Mouse (Mus musculus): Measurements from ENCODE around the gene Susd4. TPM values are rescaled to one million over a fixed set of nuclear protein-coding genes. Genes with fewer than 3 reads are reported as not detected.

Gene Susd4
- polyA plus RNA-seq, 1 experiment from 2014 or later, result 5.4 TPM

DNA sequence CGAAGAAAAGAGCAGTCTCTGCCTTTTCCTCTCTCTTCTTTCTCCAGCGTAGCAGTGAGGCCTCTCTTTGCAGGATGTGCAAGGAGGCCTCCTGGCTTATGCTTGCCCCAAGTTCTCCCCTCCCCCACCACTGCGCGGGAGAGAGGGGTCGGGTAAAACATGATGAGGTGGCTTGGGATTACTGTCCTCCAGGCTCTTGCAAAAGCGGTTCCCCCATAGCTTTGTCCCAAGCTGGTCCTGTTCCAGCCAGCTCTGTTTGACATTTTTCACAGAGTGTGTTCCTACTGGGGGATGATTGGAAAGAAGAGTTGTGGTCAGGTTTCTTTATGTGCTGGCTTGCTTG lies 105.4 kb downstream of the Susd4 start:
- 37% methylated on average over 6 of the region's 6 CpGs for WGBS (ENCODE audit: insufficient replicate concordance)
- Histone ChIP-seq H3K27ac (ENCODE audit: low read depth, low read length) (no peak overlapping the region), H3K4me2 (no peak overlapping the region), H3K4me3 (ENCODE audit: low read depth, low read length) (no peak overlapping the region), H3K27me3 (ENCODE audit: control insufficient read depth, insufficient read depth, low read length) (no peaks in the 10 kb centered on the region), H3K9me3 (replicated peaks; ENCODE audit: control insufficient read depth, low read length) (peaks cover 10% of the 10 kb centered on the region), H3K4me1 (ENCODE audit: control insufficient read depth, insufficient read depth, low read length) (no peaks in the 10 kb centered on the region; the same call in 1 of the 2 replicates), H3K9ac (ENCODE audit: low read depth, low read length) (no peak overlapping the region), H3K36me3 (ENCODE audit: control insufficient read depth, insufficient read depth, low read length) (no peaks in the 10 kb centered on the region)
- no peak for ATAC-seq (replicated peaks; ENCODE audit: insufficient number of reproducible peaks, low FRiP score, low TSS enrichment)

DNA sequence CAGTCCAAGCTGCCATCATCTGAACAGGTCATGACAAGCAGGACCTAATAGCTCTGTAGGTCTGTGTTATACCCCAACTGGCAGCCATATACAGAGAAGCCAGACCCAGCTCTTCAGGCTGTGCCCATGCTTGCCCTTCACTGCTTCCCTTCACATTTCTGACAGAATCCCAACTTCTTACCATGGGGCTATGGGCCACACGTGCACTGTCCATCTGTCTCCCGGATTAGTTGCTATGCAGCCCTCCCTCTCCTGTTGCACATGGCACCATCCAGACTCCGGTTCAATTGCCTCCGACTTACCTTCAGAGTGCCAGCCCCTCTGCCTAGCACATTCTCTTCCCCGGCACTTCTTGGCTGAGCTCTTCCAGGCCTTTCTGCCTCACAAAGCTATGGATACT lies 114.5 kb downstream of the Susd4 start:
- Histone ChIP-seq H3K27me3 (ENCODE audit: control insufficient read depth, insufficient read depth, low read length) (no peaks in the 10 kb centered on the region), H3K36me3 (ENCODE audit: control insufficient read depth, insufficient read depth, low read length) (no peaks in the 10 kb centered on the region), H3K9ac (ENCODE audit: low read depth, low read length) (no peak overlapping the region), H3K9me3 (replicated peaks; ENCODE audit: control insufficient read depth, low read length) (no peaks in the 10 kb centered on the region; the same call in 1 of the 2 replicates), H3K4me2 (no peak overlapping the region), H3K27ac (ENCODE audit: low read depth, low read length) (no peak overlapping the region), H3K4me1 (ENCODE audit: control insufficient read depth, insufficient read depth, low read length) (no peaks in the 10 kb centered on the region), H3K4me3 (ENCODE audit: low read depth, low read length) (no peak overlapping the region)
- no peak for ATAC-seq (replicated peaks; ENCODE audit: insufficient number of reproducible peaks, low FRiP score, low TSS enrichment)
- 94% methylated on average over 5 of the region's 5 CpGs for whole genome bisulfite sequencing (ENCODE audit: insufficient replicate concordance)

DNA sequence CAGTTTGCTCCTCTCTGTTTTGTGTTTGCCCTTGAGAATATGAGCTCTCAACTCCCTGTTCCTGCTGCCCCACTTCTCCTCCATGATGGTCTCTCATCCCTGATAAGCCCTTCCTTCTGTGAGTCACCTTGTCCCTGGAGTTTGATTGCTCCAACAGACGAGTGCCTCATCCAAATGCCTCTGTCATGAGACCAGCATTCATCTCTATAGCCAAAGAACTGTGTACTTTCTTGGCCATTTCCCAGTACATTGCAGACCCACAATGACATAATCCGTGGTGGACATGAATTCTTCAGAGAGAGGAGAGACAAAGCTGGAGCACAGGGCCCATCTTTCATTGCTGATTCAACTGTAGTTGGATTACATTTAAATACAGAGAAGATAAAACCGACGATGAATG lies 115.1 kb downstream of the Susd4 start:
- Histone ChIP-seq H3K4me3 (ENCODE audit: low read depth, low read length) (no peak overlapping the region), H3K9ac (ENCODE audit: low read depth, low read length) (no peak overlapping the region), H3K4me2 (no peak overlapping the region), H3K36me3 (ENCODE audit: control insufficient read depth, insufficient read depth, low read length) (no peaks in the 10 kb centered on the region), H3K4me1 (ENCODE audit: control insufficient read depth, insufficient read depth, low read length) (no peaks in the 10 kb centered on the region), H3K27me3 (ENCODE audit: control insufficient read depth, insufficient read depth, low read length) (no peaks in the 10 kb centered on the region), H3K9me3 (replicated peaks; ENCODE audit: control insufficient read depth, low read length) (no peaks in the 10 kb centered on the region; the same call in 1 of the 2 replicates), H3K27ac (ENCODE audit: low read depth, low read length) (no peak overlapping the region)
- ATAC-seq (replicated peaks; ENCODE audit: insufficient number of reproducible peaks, low FRiP score, low TSS enrichment), result no peak
- 79% methylated on average over 4 of the region's 4 CpGs for WGBS (ENCODE audit: insufficient replicate concordance)

DNA sequence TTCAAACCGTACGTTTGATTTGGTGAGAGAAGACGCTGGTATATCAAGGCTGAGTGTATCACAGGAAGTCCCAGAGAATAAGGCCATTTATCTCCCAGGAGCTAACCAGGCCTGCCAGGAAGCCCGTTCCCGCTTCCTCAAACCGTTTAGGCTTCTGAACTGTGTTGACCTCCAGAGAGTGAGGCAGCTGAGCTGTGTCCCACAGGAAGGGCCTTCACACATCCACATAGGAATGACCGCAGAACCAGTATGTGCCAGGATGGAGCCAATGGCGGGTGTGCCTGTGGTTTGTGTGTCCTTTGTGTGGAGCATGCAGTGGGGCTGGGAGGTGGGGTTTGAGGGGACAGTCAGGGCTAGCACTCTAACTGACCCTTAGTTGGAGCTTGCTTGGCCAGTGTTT lies 117.6 kb downstream of the Susd4 start:
- no peak overlapping the region for H3K4me3 ChIP-seq (ENCODE audit: low read depth, low read length)
- WGBS (ENCODE audit: insufficient replicate concordance), result 68% methylated on average over 8 of the region's 8 CpGs
- H3K27me3 ChIP-seq (ENCODE audit: control insufficient read depth, insufficient read depth, low read length), result no peaks in the 10 kb centered on the region
- H3K36me3 ChIP-seq (ENCODE audit: control insufficient read depth, insufficient read depth, low read length), result no peaks in the 10 kb centered on the region
- no peaks in the 10 kb centered on the region; the same call in 1 of the 2 replicates for H3K9me3 ChIP-seq (replicated peaks; ENCODE audit: control insufficient read depth, low read length)
- no peak overlapping the region for H3K27ac ChIP-seq (ENCODE audit: low read depth, low read length)
- ATAC-seq (replicated peaks; ENCODE audit: insufficient number of reproducible peaks, low FRiP score, low TSS enrichment), result no peak
- H3K4me1 ChIP-seq (ENCODE audit: control insufficient read depth, insufficient read depth, low read length), result no peaks in the 10 kb centered on the region
- H3K9ac ChIP-seq (ENCODE audit: low read depth, low read length), result no peak overlapping the region
- no peak overlapping the region for H3K4me2 ChIP-seq

DNA sequence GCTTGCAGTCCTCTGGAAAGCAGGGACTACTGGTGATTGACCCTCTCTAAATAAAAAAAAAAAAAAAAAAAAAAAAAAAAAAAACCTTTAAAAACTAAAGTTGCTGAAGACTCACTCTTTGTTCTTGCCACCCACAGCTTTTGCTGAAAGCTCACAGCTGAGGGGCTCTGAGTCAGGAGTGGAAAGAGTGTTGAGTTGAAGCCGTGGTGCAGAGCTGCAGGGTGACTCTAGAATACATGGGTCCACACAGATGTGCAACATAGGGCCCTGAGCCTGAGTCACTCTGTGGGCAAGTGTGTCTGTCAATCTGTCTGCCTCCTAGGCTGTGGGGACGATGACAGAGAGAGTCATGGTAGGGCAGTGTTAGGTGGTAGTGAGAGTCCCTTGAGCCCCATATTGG lies 119.0 kb downstream of the Susd4 start:
- no peak overlapping the region for H3K4me2 ChIP-seq
- H3K9ac ChIP-seq (ENCODE audit: low read depth, low read length), result no peak overlapping the region
- peaks cover 3% of the 10 kb centered on the region for H3K9me3 ChIP-seq (replicated peaks; ENCODE audit: control insufficient read depth, low read length)
- no peaks in the 10 kb centered on the region for H3K36me3 ChIP-seq (ENCODE audit: control insufficient read depth, insufficient read depth, low read length)
- H3K4me1 ChIP-seq (ENCODE audit: control insufficient read depth, insufficient read depth, low read length), result no peaks in the 10 kb centered on the region
- ATAC-seq (replicated peaks; ENCODE audit: insufficient number of reproducible peaks, low FRiP score, low TSS enrichment), result no peak
- no peak overlapping the region for H3K27ac ChIP-seq (ENCODE audit: low read depth, low read length)
- 74% methylated on average over 2 of the region's 2 CpGs for WGBS (ENCODE audit: insufficient replicate concordance)
- H3K27me3 ChIP-seq (ENCODE audit: control insufficient read depth, insufficient read depth, low read length), result no peaks in the 10 kb centered on the region
- no peak overlapping the region for H3K4me3 ChIP-seq (ENCODE audit: low read depth, low read length)

DNA sequence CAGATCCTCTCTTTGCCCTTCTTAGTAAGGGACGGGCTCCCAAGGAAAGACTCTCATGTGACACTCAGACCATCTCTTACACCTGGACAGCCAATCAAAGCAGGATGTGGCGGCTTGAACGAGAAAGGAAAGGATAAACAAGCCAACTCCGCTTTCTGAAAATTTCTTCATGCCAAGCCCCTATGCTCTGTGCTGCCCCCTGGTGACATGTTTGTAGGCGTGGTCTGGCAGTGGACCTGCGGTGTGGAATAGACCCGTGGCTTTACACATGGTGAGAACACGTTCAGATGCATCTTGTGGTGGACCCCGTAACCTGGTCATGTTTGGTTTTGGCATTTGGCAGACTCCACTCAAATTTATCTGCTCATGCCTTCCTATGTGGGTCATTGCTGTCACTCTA lies 132.0 kb downstream of the Susd4 start:
- no peaks in the 10 kb centered on the region for H3K4me1 ChIP-seq (ENCODE audit: control insufficient read depth, insufficient read depth, low read length)
- no peaks in the 10 kb centered on the region for H3K9me3 ChIP-seq (replicated peaks; ENCODE audit: control insufficient read depth, low read length)
- H3K4me3 ChIP-seq (ENCODE audit: low read depth, low read length), result no peak overlapping the region
- H3K27me3 ChIP-seq (ENCODE audit: control insufficient read depth, insufficient read depth, low read length), result peaks cover 5% of the 10 kb centered on the region
- H3K9ac ChIP-seq (ENCODE audit: low read depth, low read length), result no peak overlapping the region
- no peak overlapping the region for H3K4me2 ChIP-seq
- H3K36me3 ChIP-seq (ENCODE audit: control insufficient read depth, insufficient read depth, low read length), result no peaks in the 10 kb centered on the region
- 66% methylated on average over 9 of the region's 9 CpGs for WGBS (ENCODE audit: insufficient replicate concordance)
- H3K27ac ChIP-seq (ENCODE audit: low read depth, low read length), result no peak overlapping the region
- ATAC-seq (replicated peaks; ENCODE audit: insufficient number of reproducible peaks, low FRiP score, low TSS enrichment), result no peak

DNA sequence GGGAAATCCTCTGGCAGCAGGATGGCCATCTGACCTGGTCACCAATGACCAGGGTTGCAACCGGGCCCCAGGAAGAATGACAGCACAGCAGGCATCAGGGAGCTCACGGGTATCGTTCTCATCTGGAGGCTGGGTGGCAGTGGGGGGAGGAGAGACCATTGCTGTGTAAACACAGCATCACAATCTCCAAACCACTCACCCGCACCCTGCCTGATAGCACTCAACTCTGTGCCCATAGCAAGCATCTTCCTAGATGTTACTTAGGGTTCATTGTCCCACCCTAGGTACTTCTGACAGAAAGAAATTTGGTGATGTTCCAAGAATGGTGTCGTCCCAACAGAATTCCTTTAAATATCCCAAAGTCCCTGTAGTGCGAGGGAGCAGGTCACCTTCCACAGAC lies 133.4 kb downstream of the Susd4 start:
- Histone ChIP-seq H3K27ac (ENCODE audit: low read depth, low read length) (no peak overlapping the region), H3K9ac (ENCODE audit: low read depth, low read length) (no peak overlapping the region), H3K27me3 (ENCODE audit: control insufficient read depth, insufficient read depth, low read length) (peaks cover 5% of the 10 kb centered on the region), H3K4me1 (ENCODE audit: control insufficient read depth, insufficient read depth, low read length) (no peaks in the 10 kb centered on the region), H3K4me2 (no peak overlapping the region), H3K36me3 (ENCODE audit: control insufficient read depth, insufficient read depth, low read length) (no peaks in the 10 kb centered on the region), H3K4me3 (ENCODE audit: low read depth, low read length) (no peak overlapping the region), H3K9me3 (replicated peaks; ENCODE audit: control insufficient read depth, low read length) (no peaks in the 10 kb centered on the region)
- no peak for ATAC-seq (replicated peaks; ENCODE audit: insufficient number of reproducible peaks, low FRiP score, low TSS enrichment)
- 45% methylated on average over 6 of the region's 6 CpGs for WGBS (ENCODE audit: insufficient replicate concordance)

DNA sequence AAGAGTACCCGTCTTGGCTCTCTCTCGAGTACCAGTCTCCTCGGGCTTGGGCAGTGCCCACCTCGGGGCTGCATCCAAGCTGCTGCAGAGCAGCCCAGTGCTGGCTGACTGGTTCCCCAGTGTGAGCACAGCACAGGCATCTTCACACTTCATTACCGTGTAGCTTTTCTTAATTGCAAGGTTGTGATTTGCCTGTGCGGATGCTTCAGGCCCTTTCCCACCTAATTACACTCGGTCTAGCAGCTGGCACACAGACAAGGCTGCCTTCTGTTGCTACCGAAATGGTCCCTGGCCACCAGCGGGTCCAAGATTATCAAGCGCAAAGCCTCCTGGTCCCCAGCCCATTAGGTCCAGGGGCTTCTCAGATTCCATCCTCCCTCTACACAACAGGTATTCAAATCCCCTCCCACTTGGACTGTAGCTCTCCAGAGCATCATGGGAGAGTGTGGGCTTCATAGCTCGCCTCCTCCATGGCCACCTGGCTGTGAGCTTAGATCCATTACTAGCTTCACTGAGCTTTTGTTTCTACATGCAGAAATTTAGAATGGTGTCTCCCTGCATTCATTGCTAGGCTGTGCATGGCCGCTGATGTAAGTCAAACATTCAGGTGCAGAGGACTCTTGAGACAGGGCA lies 134.0 kb downstream of the Susd4 start:
- no peak overlapping the region for H3K4me2 ChIP-seq
- no peaks in the 10 kb centered on the region for H3K36me3 ChIP-seq (ENCODE audit: control insufficient read depth, insufficient read depth, low read length)
- ATAC-seq (replicated peaks; ENCODE audit: insufficient number of reproducible peaks, low FRiP score, low TSS enrichment), result no peak
- H3K9me3 ChIP-seq (replicated peaks; ENCODE audit: control insufficient read depth, low read length), result no peaks in the 10 kb centered on the region
- H3K4me3 ChIP-seq (ENCODE audit: low read depth, low read length), result no peak overlapping the region
- peaks cover 5% of the 10 kb centered on the region for H3K27me3 ChIP-seq (ENCODE audit: control insufficient read depth, insufficient read depth, low read length)
- WGBS (ENCODE audit: insufficient replicate concordance), result 66% methylated on average over 12 of the region's 12 CpGs
- H3K4me1 ChIP-seq (ENCODE audit: control insufficient read depth, insufficient read depth, low read length), result no peaks in the 10 kb centered on the region
- no peak overlapping the region for H3K9ac ChIP-seq (ENCODE audit: low read depth, low read length)
- no peak overlapping the region for H3K27ac ChIP-seq (ENCODE audit: low read depth, low read length)

DNA sequence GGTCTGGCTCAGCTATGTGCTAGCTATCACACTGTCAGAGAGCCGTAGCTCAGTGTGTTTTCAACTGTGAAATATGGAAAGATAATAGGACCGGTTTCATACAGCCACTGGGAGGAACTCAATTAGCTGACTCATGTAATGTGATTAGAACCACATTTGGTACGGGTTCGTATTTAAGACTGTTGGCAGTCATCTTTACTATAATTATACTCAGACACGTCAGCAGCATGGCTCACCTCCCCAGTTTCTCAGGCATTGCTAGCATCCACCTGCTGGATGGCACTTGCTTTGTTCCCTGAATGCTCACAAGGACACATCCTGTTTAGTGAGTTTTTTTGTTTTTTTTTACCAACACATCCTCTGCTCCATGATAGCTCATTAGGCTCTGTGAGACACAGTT lies 138.4 kb downstream of the Susd4 start:
- no peak for ATAC-seq (replicated peaks; ENCODE audit: insufficient number of reproducible peaks, low FRiP score, low TSS enrichment)
- 66% methylated on average over 5 of the region's 5 CpGs for WGBS (ENCODE audit: insufficient replicate concordance)
- H3K27ac ChIP-seq (ENCODE audit: low read depth, low read length), result no peak overlapping the region
- peaks cover 11% of the 10 kb centered on the region for H3K4me1 ChIP-seq (ENCODE audit: control insufficient read depth, insufficient read depth, low read length)
- peaks cover 4% of the 10 kb centered on the region for H3K27me3 ChIP-seq (ENCODE audit: control insufficient read depth, insufficient read depth, low read length)
- H3K4me3 ChIP-seq (ENCODE audit: low read depth, low read length), result no peak overlapping the region
- no peaks in the 10 kb centered on the region for H3K9me3 ChIP-seq (replicated peaks; ENCODE audit: control insufficient read depth, low read length)
- no peak overlapping the region for H3K4me2 ChIP-seq
- H3K9ac ChIP-seq (ENCODE audit: low read depth, low read length), result no peak overlapping the region
- H3K36me3 ChIP-seq (ENCODE audit: control insufficient read depth, insufficient read depth, low read length), result no peaks in the 10 kb centered on the region
